Mouse (Mus musculus) hindbrain, embryonic 10.5 days (tissue): ENCODE data around the gene Kifc5b. TPM values are rescaled to one million over a fixed set of nuclear protein-coding genes. Genes with fewer than 3 reads are reported as not detected.

Source experiments
- DNase-seq: peaks from one replicate; pipeline ENCODE4 v3.0.0-alpha.2; 2017; ENCODE audit warnings: low spot score
- H3K27ac ChIP-seq: fragments of 300-500 bp; sonication (generic); 2 replicates; pipeline ENCODE4 v1.5.1; 2016; ENCODE audit warnings: mild to moderate bottlenecking, moderate library complexity
- H3K27me3 ChIP-seq: fragments of 300-500 bp; sonication (generic); 2 replicates; pipeline ENCODE4 v1.6.1; 2016; ENCODE audit warnings: mild to moderate bottlenecking; ENCODE audit not compliant: poor library complexity, insufficient read depth, severe bottlenecking
- H3K36me3 ChIP-seq: fragments of 300-500 bp; sonication (generic); 2 replicates; pipeline ENCODE4 v1.6.1; 2016; ENCODE audit warnings: mild to moderate bottlenecking, moderate library complexity
- H3K4me1 ChIP-seq: fragments of 300-500 bp; sonication (generic); replicated peaks from 2 replicates; pipeline ENCODE4 v1.6.1; 2016; ENCODE audit warnings: mild to moderate bottlenecking
- H3K4me3 ChIP-seq: fragments of 300-500 bp; sonication (generic); 2 replicates; pipeline ENCODE4 v1.5.1; 2016; ENCODE audit warnings: mild to moderate bottlenecking, moderate library complexity
- H3K9me3 ChIP-seq: fragments of 300-500 bp; sonication (generic); 2 replicates; pipeline ENCODE4 v1.6.1; 2016; ENCODE audit warnings: mild to moderate bottlenecking, moderate library complexity
- WGBS: fragments of 180-500 bp; shearing (Covaris S2); methylation state at CpG from one replicate; pipeline ENCODE4 v1.1.7; 2016; 5-methylcytosine and 5-hydroxymethylcytosine counted together
- polyA plus RNA-seq: library from polyadenylated mRNA; unstranded; fragments of >200 nt; fragmentation: Nextera tagmentation; extraction: Ambion mirVana; gene quantifications from 2 replicates; pipeline ENCODE4 v1.2.1, GENCODE M21; 2016

The Kifc5b gene
- 9.2 and 12.0 TPM in 2 replicates for polyA plus RNA-seq

DNA sequence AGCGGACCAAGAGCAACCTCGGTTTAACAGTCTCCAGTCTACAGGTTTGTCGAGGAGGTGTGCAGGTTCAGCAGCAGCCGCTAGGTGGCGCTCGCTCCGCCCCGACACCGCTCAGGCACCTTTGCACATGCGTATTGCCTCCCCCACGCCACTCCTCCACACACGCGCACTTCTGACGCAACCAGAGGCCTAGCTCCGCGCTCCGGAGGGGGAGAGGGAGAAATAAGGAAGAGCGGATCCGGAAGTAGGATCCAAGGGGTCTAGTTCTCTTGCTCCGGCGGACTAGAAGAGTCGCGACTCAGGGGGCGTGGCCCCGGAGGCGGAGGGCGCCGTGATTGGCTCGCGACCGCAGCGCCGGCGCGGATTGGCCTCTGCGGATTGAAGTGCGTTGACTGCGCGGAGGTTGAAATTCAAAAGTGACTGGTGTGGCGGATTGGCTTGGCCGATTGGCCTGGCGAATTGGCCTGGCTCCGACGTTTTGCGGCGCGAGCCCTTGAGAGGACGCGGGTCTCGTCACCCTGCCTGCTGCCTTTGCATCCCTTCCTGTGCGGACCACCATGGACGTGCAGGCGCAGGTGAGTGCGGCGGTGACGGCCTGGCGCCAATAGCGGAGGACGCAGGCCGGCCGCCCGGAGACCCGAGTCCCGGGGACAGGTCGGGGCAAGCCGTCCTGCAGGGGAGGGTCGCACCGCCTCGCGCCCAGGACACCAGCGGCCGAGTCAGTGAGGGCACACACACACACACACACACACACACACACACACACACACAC is at the start of gene Kifc5b:
Kifc5b (plus strand) TSS at position 381 of the 772 bp plus-strand sequence.
- DNase-seq = peak; percentile 100
- peak within 1 kb of the TSS; percentile 83 for H3K4me3 ChIP-seq
- H3K36me3 ChIP-seq = peaks cover 16% of the 10 kb centered on the region
- no peaks in the 10 kb centered on the region for H3K27me3 ChIP-seq
- no peaks in the 10 kb centered on the region for H3K9me3 ChIP-seq
- under 1% methylated on average over 72 of the region's 72 CpGs for WGBS
- peak within 1 kb of the TSS; percentile 92 for H3K27ac ChIP-seq
- peaks cover 13% of the 10 kb centered on the region for H3K4me1 ChIP-seq

DNA sequence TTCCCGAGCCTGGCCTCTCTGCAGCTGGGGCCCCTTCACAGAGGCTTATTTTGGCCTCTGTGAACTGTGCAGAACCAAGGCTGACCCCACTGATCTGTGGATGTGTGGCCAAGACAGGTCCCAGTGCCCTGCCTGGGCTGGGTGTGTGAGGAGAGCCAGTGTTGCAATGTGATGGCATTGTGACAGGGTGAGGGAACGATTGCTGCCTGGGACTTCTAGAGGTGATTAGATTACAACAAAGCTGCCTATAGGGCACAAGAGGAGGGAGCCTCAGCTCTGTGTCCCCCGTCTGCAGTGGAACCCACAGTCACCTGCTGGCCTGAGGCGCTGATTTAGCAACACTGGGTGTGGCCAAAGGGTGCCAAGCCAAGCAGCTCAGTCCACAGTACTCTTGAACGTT is 48.1 kb upstream of the Kifc5b start:
- H3K36me3 ChIP-seq = no peaks in the 10 kb centered on the region
- no peaks in the 10 kb centered on the region for H3K27me3 ChIP-seq
- no peak overlapping the region for H3K4me3 ChIP-seq
- H3K4me1 ChIP-seq = peaks cover 3% of the 10 kb centered on the region; the same call in 1 of the 2 replicates
- no peak for DNase-seq
- no peaks in the 10 kb centered on the region for H3K9me3 ChIP-seq
- H3K27ac ChIP-seq = no peak overlapping the region
- 27% methylated on average over 5 of the region's 5 CpGs for WGBS

DNA sequence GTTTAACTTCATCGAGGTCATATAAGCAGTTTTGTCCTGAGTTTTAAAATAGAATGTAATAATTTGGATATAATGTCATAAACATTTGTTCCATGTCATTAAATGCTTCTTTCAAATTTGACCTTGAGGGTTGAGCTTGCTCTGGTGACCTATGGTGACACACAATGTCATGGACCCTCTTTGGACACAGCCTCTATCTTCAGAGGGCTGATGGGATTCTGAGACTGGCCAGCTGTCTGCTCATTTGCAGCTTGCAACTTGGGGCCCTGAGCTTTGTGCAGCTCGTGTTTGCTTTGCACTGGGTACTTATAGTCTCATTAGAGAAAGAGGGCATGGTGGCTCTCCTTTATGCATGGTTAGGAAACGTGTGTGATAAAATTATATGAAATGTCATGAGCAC is 44.0 kb upstream of the Kifc5b start:
- Histone ChIP-seq H3K27ac (no peak overlapping the region), H3K4me3 (no peak overlapping the region), H3K4me1 (0 out of 2 replicates have a peak, but pooled peaks cover 3% of the 10 kb centered on the region), H3K9me3 (no peaks in the 10 kb centered on the region), H3K36me3 (no peaks in the 10 kb centered on the region), H3K27me3 (no peaks in the 10 kb centered on the region)
- DNase-seq = no peak
- 73% methylated on average over 3 of the region's 3 CpGs for WGBS

DNA sequence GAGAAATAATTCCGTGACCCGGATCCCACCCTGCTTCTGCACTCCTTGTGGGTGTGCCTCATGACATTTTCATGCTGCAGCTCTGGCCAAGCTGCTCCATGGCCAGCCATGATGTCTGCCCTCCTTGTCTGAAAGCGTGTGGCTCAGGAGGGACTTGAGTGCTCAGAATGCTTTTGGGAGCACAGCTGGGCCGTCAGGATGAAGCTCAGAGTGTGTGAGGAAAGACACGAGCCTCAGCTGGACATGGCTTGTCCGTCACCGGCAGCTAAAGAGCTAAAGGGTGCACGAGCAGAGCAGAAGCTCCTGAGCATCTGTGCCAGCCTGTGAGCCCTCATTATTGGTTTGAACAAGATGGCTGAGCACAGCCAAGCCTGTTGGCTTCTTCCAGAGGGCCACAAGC is 43.4 kb upstream of the Kifc5b start:
- Histone ChIP-seq H3K4me3 (no peak overlapping the region), H3K27me3 (no peaks in the 10 kb centered on the region), H3K36me3 (no peaks in the 10 kb centered on the region), H3K27ac (no peak overlapping the region), H3K4me1 (0 out of 2 replicates have a peak, but pooled peaks cover 3% of the 10 kb centered on the region), H3K9me3 (0 out of 2 replicates have a peak, but pooled peaks cover under 1% of the 10 kb centered on the region)
- DNase-seq = no peak
- WGBS = 74% methylated on average over 8 of the region's 8 CpGs

DNA sequence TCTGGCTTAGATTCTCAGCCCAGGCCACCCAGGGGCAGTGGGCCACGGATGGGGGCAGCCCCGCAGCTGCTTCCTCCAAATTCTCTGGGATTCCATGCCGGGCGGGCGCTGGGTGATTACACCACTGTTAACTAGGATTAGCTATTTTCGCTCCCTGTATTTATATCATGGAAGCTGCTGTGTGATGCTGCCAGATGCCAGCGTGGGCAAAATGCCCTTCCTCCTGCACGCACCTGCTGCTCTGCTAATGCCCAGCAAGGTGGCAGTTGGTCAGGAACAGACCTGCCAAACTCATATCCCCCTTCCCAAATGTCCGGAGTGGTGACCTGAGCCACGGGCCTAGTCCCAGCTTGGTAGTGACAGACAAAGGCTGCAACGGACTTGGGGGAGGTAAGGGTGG is 42.3 kb upstream of the Kifc5b start:
- no peak for DNase-seq
- 76% methylated on average over 11 of the region's 11 CpGs for WGBS

DNA sequence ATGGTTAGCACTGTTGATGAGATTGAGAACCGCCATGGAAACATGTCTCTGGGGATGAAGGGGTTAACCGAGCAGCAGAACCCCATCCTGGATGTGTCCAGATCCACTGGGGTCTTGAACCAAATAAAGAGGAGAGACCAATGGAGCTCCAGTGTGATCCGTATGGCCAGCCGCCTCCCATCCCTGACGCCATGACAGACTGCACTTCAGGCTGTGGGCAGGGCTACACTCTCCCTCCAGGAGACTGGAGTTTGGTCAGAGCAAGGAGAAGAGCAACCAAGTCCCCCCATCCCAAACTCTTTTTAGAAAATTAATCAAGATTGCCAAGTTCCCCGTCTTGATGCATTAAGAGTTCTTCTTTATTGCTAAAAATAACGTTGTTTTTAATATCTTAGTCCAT is 39.0 kb upstream of the Kifc5b start:
- Histone ChIP-seq H3K27ac (no peak overlapping the region), H3K27me3 (no peaks in the 10 kb centered on the region), H3K9me3 (0 out of 2 replicates have a peak, but pooled peaks cover 3% of the 10 kb centered on the region), H3K4me3 (no peak overlapping the region), H3K36me3 (no peaks in the 10 kb centered on the region), H3K4me1 (no peaks in the 10 kb centered on the region)
- WGBS = 84% methylated on average over 7 of the region's 7 CpGs
- DNase-seq = no peak

More for the DNA sequence above, 42.3 kb upstream of the Kifc5b start:
- H3K4me3 ChIP-seq = no peak overlapping the region
- H3K4me1 ChIP-seq = no peaks in the 10 kb centered on the region
- H3K36me3 ChIP-seq = no peaks in the 10 kb centered on the region
- no peaks in the 10 kb centered on the region for H3K27me3 ChIP-seq
- 0 out of 2 replicates have a peak, but pooled peaks cover 3% of the 10 kb centered on the region for H3K9me3 ChIP-seq
- no peak overlapping the region for H3K27ac ChIP-seq

DNA sequence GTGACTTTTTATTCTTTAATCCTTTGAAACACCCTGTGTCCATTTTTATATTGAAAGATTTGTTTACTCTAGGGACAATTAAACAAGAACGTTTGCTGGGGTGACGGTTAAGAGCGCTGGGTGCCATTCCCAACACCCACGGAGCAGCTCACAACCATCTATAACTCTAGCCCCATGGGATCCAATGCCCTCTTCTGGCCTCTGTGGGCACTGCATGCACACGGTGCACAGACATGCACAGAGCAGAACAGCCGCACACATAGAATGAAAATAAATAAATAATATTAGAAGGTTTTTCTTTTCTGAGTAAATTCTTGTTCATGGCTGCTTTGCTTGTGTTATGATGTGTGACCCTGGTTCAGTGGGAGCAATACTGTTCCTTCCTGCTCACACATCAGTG is 37.7 kb upstream of the Kifc5b start:
- 0 out of 2 replicates have a peak, but pooled peaks cover 3% of the 10 kb centered on the region for H3K9me3 ChIP-seq
- no peak overlapping the region for H3K4me3 ChIP-seq
- no peaks in the 10 kb centered on the region for H3K4me1 ChIP-seq
- H3K27me3 ChIP-seq = peaks cover 11% of the 10 kb centered on the region; the same call in 1 of the 2 replicates
- WGBS = 87% methylated on average over 6 of the region's 6 CpGs
- no peak for DNase-seq
- no peaks in the 10 kb centered on the region for H3K36me3 ChIP-seq
- no peak overlapping the region for H3K27ac ChIP-seq

DNA sequence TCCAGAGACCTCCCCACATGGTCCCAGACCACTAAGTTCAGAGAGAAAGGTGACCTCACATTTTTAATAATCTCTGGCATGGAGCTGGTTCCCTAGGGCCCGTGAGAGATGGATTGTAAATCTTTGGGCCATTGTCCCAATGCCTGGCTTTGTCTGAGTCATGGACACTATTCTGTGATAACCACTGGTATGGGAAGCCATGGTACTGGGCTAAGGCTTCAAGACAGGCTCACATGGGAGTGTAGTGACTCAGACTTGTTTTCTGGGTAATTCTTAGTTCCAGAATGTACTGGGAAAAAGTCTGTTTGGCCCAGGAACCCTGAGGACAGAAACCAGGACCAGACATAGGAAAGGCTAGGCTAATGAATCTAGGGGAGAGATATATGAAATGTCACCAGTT is 34.2 kb upstream of the Kifc5b start:
- no peak overlapping the region for H3K27ac ChIP-seq
- DNase-seq = no peak
- no peak overlapping the region for H3K4me3 ChIP-seq
- H3K36me3 ChIP-seq = no peaks in the 10 kb centered on the region
- H3K9me3 ChIP-seq = 0 out of 2 replicates have a peak, but pooled peaks cover 3% of the 10 kb centered on the region
- peaks cover 38% of the 10 kb centered on the region for H3K27me3 ChIP-seq
- H3K4me1 ChIP-seq = peaks cover 20% of the 10 kb centered on the region
- WGBS = 73% methylated on average over 1 of the region's 1 CpGs

DNA sequence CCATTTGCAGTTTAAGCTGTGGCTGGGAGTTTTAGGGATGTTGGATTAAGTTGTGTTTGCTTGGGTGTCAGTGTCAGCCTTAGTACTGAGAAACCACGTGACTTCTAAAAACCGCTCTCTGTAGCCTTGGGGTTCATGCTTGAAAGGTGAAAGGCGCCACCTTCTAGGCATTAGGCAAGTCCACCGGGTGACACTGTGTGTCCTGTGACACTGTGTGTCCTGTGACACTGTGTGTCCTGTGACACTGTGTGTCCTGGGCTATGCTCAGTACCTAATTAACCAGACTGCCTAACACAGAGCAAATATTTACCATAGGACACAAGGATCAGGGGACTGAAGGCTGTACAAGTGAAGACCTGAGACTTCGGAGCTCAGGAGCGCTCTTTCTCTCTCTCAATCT is 33.3 kb upstream of the Kifc5b start:
- no peak overlapping the region for H3K4me3 ChIP-seq
- WGBS = 82% methylated on average over 6 of the region's 6 CpGs
- H3K4me1 ChIP-seq = peaks cover 20% of the 10 kb centered on the region
- 0 out of 2 replicates have a peak, but pooled peaks cover 1% of the 10 kb centered on the region for H3K9me3 ChIP-seq
- H3K27ac ChIP-seq = no peak overlapping the region
- peaks cover 45% of the 10 kb centered on the region for H3K27me3 ChIP-seq
- no peaks in the 10 kb centered on the region for H3K36me3 ChIP-seq
- DNase-seq = no peak

DNA sequence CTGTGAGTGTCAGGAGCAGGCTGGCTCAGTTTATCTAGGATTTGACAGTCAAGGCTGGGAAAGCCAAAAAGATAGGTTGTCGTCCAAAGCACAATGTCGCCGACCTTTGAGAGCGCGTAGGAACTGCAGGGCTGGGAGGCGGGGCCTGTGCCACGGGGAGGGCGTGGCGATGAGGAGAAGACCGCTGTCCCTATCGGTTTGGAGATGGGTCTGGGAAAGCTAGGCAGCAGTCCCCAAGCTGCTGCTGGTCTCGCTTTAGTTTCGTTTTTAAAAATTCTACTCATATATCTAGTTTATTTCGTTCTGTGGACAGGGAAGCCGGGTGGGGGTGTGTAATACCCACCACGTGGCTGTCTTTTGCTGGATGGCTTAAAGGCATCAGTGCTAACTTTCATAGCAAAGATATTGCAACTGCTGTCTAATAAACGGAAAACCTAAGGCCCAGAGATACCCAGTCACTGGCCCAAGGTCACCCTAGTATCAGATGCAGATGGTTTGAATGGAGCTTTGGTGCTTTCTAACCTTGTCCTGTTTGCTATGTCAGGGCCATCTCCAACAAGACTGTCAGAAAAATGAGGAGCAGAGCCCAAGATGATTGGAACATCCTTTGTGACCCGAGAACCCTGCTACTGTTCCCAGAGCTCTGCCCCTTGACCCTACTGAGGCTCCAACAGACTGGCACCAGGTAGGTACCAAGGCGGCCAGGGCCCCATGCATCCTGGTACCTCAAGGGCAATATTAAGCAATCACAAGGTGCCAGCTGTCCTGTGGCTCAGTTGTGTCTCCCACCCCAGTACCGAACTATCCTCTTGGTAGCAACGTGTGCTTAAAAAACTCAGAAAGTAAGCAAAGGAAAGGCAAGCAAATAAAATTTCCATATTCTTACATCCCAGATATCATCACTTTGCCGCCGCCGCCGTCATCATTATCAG is 31.6 kb upstream of the Kifc5b start:
- no peaks in the 10 kb centered on the region for H3K36me3 ChIP-seq
- no peak overlapping the region for H3K27ac ChIP-seq
- WGBS = 24% methylated on average over 25 of the region's 25 CpGs
- H3K4me1 ChIP-seq = peaks cover 20% of the 10 kb centered on the region
- H3K27me3 ChIP-seq = peaks cover 50% of the 10 kb centered on the region
- DNase-seq = peak; percentile 71
- H3K9me3 ChIP-seq = no peaks in the 10 kb centered on the region
- peak overlapping the region; percentile 45 for H3K4me3 ChIP-seq

DNA sequence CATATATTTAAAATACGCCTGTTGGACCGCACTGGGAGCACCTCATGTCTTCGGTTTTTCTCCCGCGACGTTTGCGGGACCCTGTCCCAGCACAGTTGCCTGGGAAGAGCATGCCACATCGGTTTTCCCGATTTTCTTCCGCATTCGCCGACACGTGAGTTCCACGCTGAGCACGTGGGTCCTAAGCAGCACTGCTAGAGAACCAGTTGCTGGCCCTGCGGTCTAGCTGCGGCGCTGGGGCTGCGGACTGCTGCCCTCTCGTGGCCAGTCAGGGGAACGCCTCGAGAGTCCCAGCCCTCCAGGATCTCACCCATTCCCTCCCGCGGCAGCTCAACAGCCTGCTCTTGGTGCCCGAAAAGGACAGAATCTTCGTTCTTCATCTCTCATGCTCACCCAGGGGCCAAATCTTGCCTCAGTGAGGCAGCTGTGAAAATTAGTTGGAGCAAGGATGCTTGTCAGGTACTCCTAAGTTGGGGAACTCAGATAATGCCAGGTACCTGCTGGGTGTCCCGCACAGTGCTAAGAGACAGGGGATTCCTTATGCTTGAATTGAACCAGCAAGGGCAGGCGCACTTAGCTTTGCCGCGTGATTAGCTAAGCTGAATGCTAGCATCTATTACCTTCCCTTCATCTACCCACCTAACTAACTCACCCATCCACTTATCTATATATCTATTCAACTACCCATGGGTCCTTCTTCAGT is 30.7 kb upstream of the Kifc5b start:
- peak overlapping the region; percentile 5; the same call in 1 of the 2 replicates for H3K27ac ChIP-seq
- H3K27me3 ChIP-seq = peaks cover 55% of the 10 kb centered on the region
- no peaks in the 10 kb centered on the region for H3K36me3 ChIP-seq
- WGBS = 11% methylated on average over 30 of the region's 30 CpGs
- peaks cover 20% of the 10 kb centered on the region for H3K4me1 ChIP-seq
- H3K4me3 ChIP-seq = peak overlapping the region; percentile 45
- peak; percentile 87 for DNase-seq
- no peaks in the 10 kb centered on the region for H3K9me3 ChIP-seq

DNA sequence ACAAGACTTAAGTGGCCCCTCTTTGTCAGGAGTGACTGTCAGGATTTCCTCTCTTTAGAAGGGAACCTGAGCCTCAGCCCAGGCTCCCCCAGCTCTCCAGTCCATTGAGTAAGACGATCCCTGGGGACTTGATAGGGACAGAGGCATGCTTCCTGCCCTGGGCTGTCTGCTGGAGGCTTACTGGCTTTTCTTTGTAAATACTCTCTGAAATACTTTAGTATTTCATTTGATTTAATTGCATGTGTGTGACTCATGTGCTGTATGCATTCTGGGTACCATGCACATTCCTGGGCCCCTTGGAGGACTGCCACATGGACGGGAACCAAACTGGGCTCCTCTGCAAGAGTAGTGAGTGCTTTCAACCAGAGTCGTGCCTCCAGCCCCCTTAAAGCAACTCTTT is 29.0 kb upstream of the Kifc5b start:
- DNase-seq = no peak
- no peaks in the 10 kb centered on the region for H3K36me3 ChIP-seq
- WGBS = 42% methylated on average over 3 of the region's 3 CpGs

More for the DNA sequence above, 29.0 kb upstream of the Kifc5b start:
- peaks cover 55% of the 10 kb centered on the region for H3K27me3 ChIP-seq
- H3K4me1 ChIP-seq = peaks cover 32% of the 10 kb centered on the region
- no peak overlapping the region for H3K27ac ChIP-seq
- H3K9me3 ChIP-seq = no peaks in the 10 kb centered on the region
- no peak overlapping the region for H3K4me3 ChIP-seq
